Mouse (Mus musculus): ENCODE measurements at regions not wholly inside any gene's neighbourhood (a gene's known extent, or its start where the extent isn't known, plus 50 kb on each side); places are given as distances from the start of the nearest gene placed in this dataset.

DNA sequence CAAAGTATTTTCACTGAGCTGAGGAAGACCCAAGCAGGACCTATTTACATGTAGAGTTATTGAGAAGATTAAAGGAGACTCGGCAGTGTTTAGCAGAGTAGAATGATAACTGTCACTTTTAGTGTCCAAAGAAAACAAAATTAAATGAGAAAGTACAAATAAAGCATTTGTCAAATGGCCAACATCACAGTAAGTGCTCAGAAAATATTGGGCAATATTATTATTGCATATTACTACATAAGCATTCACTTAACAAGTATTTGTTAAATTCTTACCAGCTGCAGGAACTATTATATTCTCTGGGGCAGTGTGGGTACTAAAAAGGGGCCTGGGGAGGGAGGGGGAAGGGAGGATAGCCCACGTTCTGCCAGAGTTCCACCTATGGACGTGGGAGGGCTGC lies 224.5 kb upstream of the Noct start:
- H3K4me1 ChIP-seq, result peaks cover 12% of the 10 kb centered on the region
- no peaks in the 10 kb centered on the region for H3K27me3 ChIP-seq
- no peaks in the 10 kb centered on the region for H3K9me3 ChIP-seq (replicated peaks)
- 82% methylated on average over 3 of the region's 3 CpGs for WGBS
- no peaks in the 10 kb centered on the region for H3K36me3 ChIP-seq (ENCODE audit: poor library complexity, severe bottlenecking)
- H3K4me3 ChIP-seq, result no peak overlapping the region
- no peak overlapping the region for H3K27ac ChIP-seq
- no peak for ATAC-seq
- no peak overlapping the region for H3K4me2 ChIP-seq
- H3K9ac ChIP-seq, result no peak overlapping the region

DNA sequence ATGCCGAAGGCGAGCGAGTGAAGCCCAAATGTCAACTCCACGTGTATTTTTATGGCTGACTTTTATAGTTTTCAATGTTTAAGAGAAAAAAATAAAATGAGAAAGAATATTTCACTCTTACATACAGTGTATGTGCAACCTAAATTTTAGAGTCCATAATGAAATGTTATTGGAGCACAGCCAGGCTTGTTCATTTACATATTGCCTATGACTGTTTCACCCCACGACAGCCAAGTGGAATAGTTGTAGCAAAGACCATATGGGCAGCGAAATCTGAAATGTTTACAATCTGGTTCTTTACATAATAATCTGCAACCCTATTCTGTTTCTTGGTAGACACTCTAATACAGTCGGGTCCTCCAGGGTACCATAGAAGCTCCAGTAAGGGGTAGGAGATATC lies 223.3 kb upstream of the Noct start:
- no peak overlapping the region for H3K9ac ChIP-seq
- H3K36me3 ChIP-seq (ENCODE audit: poor library complexity, severe bottlenecking), result no peaks in the 10 kb centered on the region
- WGBS, result 90% methylated on average over 7 of the region's 7 CpGs
- no peaks in the 10 kb centered on the region for H3K27me3 ChIP-seq
- no peak overlapping the region for H3K4me3 ChIP-seq
- no peak overlapping the region for H3K27ac ChIP-seq
- no peaks in the 10 kb centered on the region for H3K9me3 ChIP-seq (replicated peaks)
- no peak overlapping the region for H3K4me2 ChIP-seq
- H3K4me1 ChIP-seq, result peaks cover 12% of the 10 kb centered on the region
- peak; percentile 66; the same call in 1 of the 2 replicates for ATAC-seq

DNA sequence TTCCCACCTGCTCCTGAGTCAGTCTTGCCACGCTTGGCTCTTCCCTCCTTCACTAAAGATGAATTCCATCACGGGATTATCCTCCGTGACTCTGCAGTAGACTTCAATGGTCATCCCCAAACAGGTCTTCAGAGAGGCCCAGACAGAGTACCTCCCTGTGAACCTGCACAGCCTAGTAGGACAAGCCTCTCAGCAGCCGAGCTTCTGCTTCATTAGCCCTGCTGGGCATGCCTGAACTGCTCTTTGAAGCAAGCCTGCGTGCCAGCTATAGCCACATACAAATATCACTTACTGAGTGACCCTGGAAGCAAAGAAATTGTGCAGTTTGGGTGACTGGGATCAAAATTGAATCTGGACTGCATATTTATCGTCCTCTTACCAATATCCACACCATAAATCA lies 221.6 kb upstream of the Noct start:
- H3K9ac ChIP-seq, result no peak overlapping the region
- no peak overlapping the region for H3K4me3 ChIP-seq
- H3K27me3 ChIP-seq, result no peaks in the 10 kb centered on the region
- H3K4me2 ChIP-seq, result no peak overlapping the region
- peaks cover 12% of the 10 kb centered on the region for H3K4me1 ChIP-seq
- H3K9me3 ChIP-seq (replicated peaks), result no peaks in the 10 kb centered on the region
- H3K27ac ChIP-seq, result no peak overlapping the region
- WGBS, result 38% methylated on average over 6 of the region's 6 CpGs
- H3K36me3 ChIP-seq (ENCODE audit: poor library complexity, severe bottlenecking), result no peaks in the 10 kb centered on the region
- ATAC-seq, result peak; percentile 50; the same call in 1 of the 2 replicates

DNA sequence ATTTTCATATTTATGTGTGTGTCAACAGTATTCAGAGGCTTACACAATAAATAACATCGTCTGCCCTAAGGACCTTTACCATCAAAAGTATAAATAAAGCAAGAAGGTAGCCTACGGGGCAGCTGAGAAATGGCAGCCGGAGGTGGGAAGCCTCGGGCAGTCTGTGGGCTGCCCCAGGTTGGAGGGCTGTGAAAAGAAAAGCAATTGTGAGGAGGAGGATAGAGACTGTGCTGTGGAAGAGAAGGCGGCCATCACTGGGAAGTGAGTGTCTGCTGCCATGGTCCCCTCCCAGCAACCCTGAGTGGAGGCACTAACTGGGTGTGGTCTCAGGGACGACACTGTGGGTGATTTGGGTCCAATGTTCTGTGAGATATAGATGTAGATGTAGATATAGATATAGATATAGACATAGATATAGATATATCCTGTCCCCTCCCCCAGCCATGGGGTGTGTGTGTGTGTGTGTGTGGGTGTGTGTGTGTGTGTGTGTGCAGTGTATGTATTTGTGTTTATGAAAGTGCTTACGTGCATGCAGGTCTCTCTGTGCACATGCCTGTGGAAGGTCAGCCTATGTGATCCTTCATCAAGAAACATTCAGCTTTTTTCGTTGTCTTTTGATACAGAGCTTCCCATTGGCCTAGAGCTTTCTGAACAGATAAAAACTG lies 220.6 kb upstream of the Noct start:
- Histone ChIP-seq H3K4me1 (peaks cover 12% of the 10 kb centered on the region), H3K9ac (no peak overlapping the region), H3K9me3 (replicated peaks) (no peaks in the 10 kb centered on the region), H3K27me3 (no peaks in the 10 kb centered on the region), H3K4me2 (no peak overlapping the region), H3K27ac (no peak overlapping the region), H3K4me3 (no peak overlapping the region), H3K36me3 (ENCODE audit: poor library complexity, severe bottlenecking) (no peaks in the 10 kb centered on the region)
- 0 out of 2 replicates have a peak, but pooled peaks have one; percentile 28 for ATAC-seq
- 56% methylated on average over 8 of the region's 8 CpGs for WGBS

DNA sequence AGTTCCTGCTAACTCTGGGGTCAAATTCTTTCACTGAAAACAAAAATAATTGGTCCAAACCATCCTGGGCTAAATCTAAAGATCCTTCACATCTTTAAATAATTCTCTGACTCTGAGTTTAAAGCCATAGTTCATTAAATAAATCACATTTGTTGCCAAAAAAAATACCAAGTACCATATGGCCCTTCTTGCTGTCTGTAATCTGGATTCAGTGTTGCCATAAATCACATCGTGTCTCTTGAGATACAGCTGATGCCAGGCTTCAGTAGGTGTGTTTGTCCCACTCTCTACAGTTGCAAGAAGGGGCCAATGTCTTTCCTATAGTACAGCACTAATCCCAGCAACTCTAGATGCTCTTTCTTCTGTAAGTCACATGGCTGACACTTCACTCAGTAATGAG lies 220.0 kb upstream of the Noct start:
- H3K4me2 ChIP-seq, result no peak overlapping the region
- 0 out of 2 replicates have a peak overlapping the region, but pooled peaks have one; percentile 21 for H3K27ac ChIP-seq
- no peaks in the 10 kb centered on the region for H3K36me3 ChIP-seq (ENCODE audit: poor library complexity, severe bottlenecking)
- H3K27me3 ChIP-seq, result no peaks in the 10 kb centered on the region
- H3K9ac ChIP-seq, result no peak overlapping the region
- no peak overlapping the region for H3K4me3 ChIP-seq
- peak; percentile 27; the same call in 1 of the 2 replicates for ATAC-seq
- H3K4me1 ChIP-seq, result peaks cover 12% of the 10 kb centered on the region
- 87% methylated on average over 1 of the region's 1 CpGs for WGBS
- H3K9me3 ChIP-seq (replicated peaks), result no peaks in the 10 kb centered on the region

DNA sequence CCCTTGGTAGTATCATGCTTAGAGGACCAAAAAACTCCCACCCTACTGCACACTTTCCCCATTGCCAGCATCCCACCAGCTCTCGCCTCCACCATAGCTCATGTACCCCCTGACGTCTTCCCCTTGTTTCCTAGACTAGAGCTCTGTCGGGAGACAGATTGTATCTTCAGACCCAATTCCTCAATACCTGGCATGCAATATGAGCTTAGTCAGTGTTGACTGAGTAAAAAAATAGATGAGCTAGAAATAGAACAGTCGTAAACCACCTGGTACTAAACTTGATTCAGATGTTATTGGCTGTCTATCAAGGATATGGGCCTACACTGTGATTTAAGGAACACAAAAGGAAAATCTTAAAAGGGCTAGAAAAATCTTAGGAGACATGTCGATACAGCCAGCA lies 215.1 kb upstream of the Noct start:
- Histone ChIP-seq H3K4me2 (no peak overlapping the region), H3K27me3 (no peaks in the 10 kb centered on the region), H3K9ac (no peak overlapping the region), H3K9me3 (replicated peaks) (no peaks in the 10 kb centered on the region), H3K4me3 (no peak overlapping the region), H3K27ac (no peak overlapping the region), H3K36me3 (ENCODE audit: poor library complexity, severe bottlenecking) (no peaks in the 10 kb centered on the region), H3K4me1 (no peaks in the 10 kb centered on the region)
- no peak for ATAC-seq
- WGBS, result 84% methylated on average over 5 of the region's 5 CpGs

DNA sequence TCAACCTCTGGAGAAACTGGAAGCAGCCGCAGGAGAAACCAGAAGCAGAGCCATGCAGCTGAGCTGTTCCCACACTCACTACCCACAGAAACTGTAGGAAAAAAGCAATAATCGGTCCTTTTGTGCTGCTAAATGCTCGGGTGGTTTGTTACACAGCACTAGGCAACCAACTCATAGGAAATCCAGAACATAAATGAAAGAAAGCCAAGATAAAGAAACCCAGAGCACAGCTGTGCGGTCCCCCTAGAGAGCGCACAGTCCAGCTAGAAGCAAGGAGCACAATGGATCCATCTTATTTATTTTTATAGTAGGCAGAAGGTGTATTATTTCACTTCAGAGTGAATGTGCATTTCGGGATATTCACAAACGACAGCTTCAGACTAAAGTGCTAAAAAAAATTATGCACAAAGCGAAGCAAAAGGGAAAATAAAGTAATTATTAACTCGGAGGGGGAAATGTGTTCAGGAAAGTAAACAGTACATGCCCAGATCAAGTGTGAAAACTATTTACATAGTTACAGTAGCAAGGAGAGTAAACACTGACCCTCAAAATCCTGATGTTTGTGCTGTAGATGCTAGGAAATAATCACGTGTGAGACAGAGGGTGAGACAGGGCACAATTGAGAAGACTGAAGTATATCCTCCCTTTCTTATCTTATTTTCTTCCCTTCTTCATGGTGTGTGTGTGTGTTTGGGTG lies 204.4 kb upstream of the Noct start:
- H3K4me3 ChIP-seq, result no peak overlapping the region
- ATAC-seq, result no peak
- 55% methylated on average over 10 of the region's 10 CpGs for WGBS

DNA sequence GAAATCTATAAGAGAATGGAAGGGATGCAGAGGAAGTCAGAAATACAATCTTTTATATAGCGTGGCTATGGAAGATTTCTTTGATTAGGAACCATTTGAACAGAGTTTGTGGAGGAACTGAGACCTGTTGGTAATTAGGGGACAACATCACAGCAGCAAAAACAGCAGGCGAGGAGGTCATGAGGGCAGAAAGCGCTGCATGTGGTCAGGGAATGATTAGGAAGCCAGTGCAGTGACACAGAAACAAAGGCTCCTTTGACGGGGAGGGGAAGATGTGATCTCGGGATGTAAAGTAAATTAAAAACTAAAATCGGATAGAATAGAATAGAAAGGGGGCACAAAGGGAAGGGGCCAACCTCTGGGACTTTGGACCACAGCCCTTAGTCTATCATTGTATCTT lies 199.6 kb upstream of the Noct start:
- no peak overlapping the region for H3K4me2 ChIP-seq

More for the DNA sequence above, 204.4 kb upstream of the Noct start:
- no peak overlapping the region for H3K9ac ChIP-seq
- no peak overlapping the region for H3K27ac ChIP-seq
- H3K27me3 ChIP-seq, result no peaks in the 10 kb centered on the region
- no peaks in the 10 kb centered on the region for H3K9me3 ChIP-seq (replicated peaks)
- no peak overlapping the region for H3K4me2 ChIP-seq
- H3K4me1 ChIP-seq, result 0 out of 2 replicates have a peak, but pooled peaks cover 7% of the 10 kb centered on the region
- no peaks in the 10 kb centered on the region for H3K36me3 ChIP-seq (ENCODE audit: poor library complexity, severe bottlenecking)

DNA sequence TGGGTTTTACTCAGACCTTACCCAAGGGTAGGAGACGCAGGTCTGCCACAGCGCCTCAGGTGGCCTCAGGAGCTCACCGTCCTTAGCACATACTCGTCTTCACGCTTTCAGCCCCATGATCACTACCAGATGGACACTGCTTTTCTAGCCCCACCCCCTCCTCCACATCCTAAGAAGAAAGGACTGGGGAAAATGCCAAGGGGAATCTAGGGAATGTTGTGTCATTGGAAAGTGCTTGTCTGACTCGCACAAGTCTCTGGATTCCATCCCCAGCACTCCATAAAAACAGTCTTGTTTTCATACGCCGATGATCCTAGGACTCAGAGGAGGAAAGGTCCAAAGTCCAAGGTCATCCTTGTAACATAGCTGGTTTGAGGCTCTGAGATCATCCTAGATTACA lies 192.4 kb upstream of the Noct start:
- 81% methylated on average over 8 of the region's 8 CpGs for WGBS
- H3K4me2 ChIP-seq, result no peak overlapping the region

More for the DNA sequence above, 199.6 kb upstream of the Noct start:
- 0 out of 2 replicates have a peak, but pooled peaks cover 7% of the 10 kb centered on the region for H3K4me1 ChIP-seq
- H3K9me3 ChIP-seq (replicated peaks), result no peaks in the 10 kb centered on the region
- H3K36me3 ChIP-seq (ENCODE audit: poor library complexity, severe bottlenecking), result no peaks in the 10 kb centered on the region
- no peaks in the 10 kb centered on the region for H3K27me3 ChIP-seq
- 7% methylated on average over 6 of the region's 6 CpGs for WGBS
- H3K27ac ChIP-seq, result no peak overlapping the region
- H3K9ac ChIP-seq, result no peak overlapping the region
- no peak for ATAC-seq
- H3K4me3 ChIP-seq, result no peak overlapping the region

DNA sequence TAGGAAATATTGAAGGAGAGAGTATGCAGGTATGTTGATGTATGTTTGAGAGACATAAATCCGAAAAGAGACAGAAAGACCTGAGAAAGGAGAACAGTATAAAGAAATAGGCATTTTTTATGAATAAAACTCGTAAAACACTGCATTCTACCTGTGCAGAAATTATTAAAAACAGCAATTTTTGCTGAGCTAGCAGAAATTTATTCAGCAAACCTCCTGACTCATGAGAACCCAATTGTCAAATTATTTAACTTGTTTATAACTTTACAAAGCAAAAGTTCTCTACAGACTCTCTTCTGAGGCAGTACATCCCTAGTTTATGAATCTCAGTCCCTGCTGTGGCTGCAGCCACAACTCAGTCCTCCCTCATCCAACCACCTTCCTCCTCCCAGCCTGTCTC lies 191.0 kb upstream of the Noct start:
- Histone ChIP-seq H3K27me3 (no peaks in the 10 kb centered on the region), H3K27ac (no peak overlapping the region), H3K9ac (no peak overlapping the region), H3K4me3 (no peak overlapping the region), H3K4me1 (no peaks in the 10 kb centered on the region), H3K9me3 (replicated peaks) (no peaks in the 10 kb centered on the region), H3K4me2 (no peak overlapping the region), H3K36me3 (ENCODE audit: poor library complexity, severe bottlenecking) (no peaks in the 10 kb centered on the region)
- WGBS, result 85% methylated on average over 2 of the region's 2 CpGs
- no peak for ATAC-seq

More for the DNA sequence above, 192.4 kb upstream of the Noct start:
- Histone ChIP-seq H3K9me3 (replicated peaks) (no peaks in the 10 kb centered on the region), H3K9ac (no peak overlapping the region), H3K36me3 (ENCODE audit: poor library complexity, severe bottlenecking) (no peaks in the 10 kb centered on the region), H3K27me3 (no peaks in the 10 kb centered on the region), H3K4me1 (no peaks in the 10 kb centered on the region), H3K4me3 (no peak overlapping the region), H3K27ac (no peak overlapping the region)
- ATAC-seq, result no peak

DNA sequence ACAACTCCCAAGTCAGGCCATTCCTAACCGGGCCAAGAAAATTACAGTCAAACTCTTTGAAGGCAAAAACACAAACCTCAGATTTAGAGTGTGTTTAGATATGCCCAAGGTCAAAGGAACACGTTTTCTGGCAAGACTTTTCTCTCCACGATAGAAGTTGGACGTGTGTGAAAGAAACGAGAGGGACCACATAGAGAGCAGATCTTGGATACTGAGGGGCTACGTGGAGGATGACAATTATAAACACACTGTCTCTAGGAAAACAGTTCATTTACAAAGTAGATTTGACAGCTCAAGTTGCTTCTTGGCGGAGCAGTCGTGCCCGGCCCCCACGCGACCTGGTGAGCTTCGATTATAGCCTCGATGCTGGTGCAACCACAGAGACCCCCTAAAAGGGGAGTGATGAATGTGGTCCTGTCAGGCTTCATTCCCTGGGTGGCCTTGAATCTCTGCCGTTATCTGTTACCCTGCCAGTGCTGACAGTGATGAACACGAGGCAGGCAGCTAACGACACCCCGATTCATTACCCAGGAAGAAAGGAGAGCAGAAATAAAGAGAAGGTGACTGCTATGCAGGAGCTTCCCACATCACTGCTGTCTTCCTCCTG lies 187.4 kb upstream of the Noct start:
- no peaks in the 10 kb centered on the region for H3K27me3 ChIP-seq
- H3K4me3 ChIP-seq, result no peak overlapping the region
- H3K36me3 ChIP-seq (ENCODE audit: poor library complexity, severe bottlenecking), result no peaks in the 10 kb centered on the region
- no peak overlapping the region for H3K4me2 ChIP-seq
- H3K9ac ChIP-seq, result no peak overlapping the region
- H3K9me3 ChIP-seq (replicated peaks), result no peaks in the 10 kb centered on the region
- WGBS, result 69% methylated on average over 17 of the region's 17 CpGs
- H3K27ac ChIP-seq, result no peak overlapping the region
- H3K4me1 ChIP-seq, result 0 out of 2 replicates have a peak, but pooled peaks cover 2% of the 10 kb centered on the region
- no peak for ATAC-seq

DNA sequence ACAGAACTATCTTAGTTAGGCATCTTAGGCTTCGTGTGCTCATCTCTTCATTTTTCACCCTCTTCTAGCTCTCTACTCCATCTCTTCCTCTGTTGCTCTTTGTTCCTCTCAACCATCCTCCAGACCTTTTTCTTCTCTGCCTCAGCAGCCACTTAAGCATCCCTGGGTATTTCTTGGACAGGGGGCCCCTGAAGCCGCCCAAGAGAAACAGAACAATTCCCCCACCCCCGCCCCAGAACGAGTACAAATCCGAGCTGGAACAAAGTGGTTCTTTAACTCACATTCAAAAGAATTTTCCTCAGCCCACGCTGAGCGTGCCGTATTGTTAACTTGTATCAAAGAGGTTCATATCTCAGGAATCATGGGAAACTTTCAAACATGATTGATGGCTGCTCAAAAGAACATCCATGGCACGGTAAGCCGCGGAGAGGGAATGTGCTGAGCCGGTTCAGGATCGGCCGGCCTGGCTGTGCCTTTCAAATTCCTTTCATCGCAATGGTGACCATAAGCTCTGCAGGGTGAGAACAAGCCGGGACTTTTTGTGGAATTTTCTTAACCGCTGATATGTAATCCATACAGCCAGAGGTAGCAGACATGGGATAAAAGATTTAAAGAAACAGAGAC lies 181.9 kb upstream of the Noct start:
- H3K9me3 ChIP-seq (replicated peaks), result no peaks in the 10 kb centered on the region
- peak overlapping the region; percentile 43 for H3K4me2 ChIP-seq
- no peaks in the 10 kb centered on the region for H3K27me3 ChIP-seq
- 24% methylated on average over 17 of the region's 17 CpGs for WGBS
- H3K4me1 ChIP-seq, result peaks cover 10% of the 10 kb centered on the region; the same call in 1 of the 2 replicates
- no peak overlapping the region for H3K4me3 ChIP-seq
- no peak overlapping the region for H3K9ac ChIP-seq
- H3K36me3 ChIP-seq (ENCODE audit: poor library complexity, severe bottlenecking), result no peaks in the 10 kb centered on the region
- ATAC-seq, result peak; percentile 58
- no peak overlapping the region for H3K27ac ChIP-seq

Measured in forebrain, embryonic 13.5 days (tissue).